Mouse (Mus musculus) myocyte (in vitro differentiated cells): ENCODE results near the gene Mpc2. TPM values are rescaled to one million over a fixed set of nuclear protein-coding genes. Genes with fewer than 3 reads are reported as not detected.

Source experiments
- H3K27me3 ChIP-seq: one replicate; pipeline ENCODE4 v1.6.1; 2011; ENCODE audit not compliant: control insufficient read depth, insufficient read depth, insufficient read length
- H3K36me3 ChIP-seq: one replicate; pipeline ENCODE4 v1.6.1; 2011; ENCODE audit not compliant: control insufficient read depth, insufficient read depth
- H3K4me2 ChIP-seq: one replicate; pipeline ENCODE4 v1.6.1; 2011; ENCODE audit warnings: low read depth, control low read depth
- H3K4me3 ChIP-seq: one replicate; pipeline ENCODE4 v1.5.1; 2011; ENCODE audit warnings: mild to moderate bottlenecking, control low read depth, moderate library complexity
- H3K79me2 ChIP-seq: one replicate; pipeline ENCODE4 v1.6.1; 2011; ENCODE audit not compliant: control insufficient read depth, insufficient read depth
- H3ac ChIP-seq: one replicate; pipeline ENCODE4 v1.6.1; 2011; ENCODE audit not compliant: control insufficient read depth, insufficient read length
- CEBPB ChIP-seq: IDR thresholded peaks from 2 replicates; pipeline ENCODE4 v1.6.1; 2011; ENCODE audit warnings: mild to moderate bottlenecking, moderate library complexity; ENCODE audit not compliant: poor library complexity, insufficient read depth, severe bottlenecking
- E2F4 ChIP-seq: IDR thresholded peaks from one replicate; pipeline ENCODE4 v1.6.1; 2011; ENCODE audit warnings: mild to moderate bottlenecking, control low read depth, moderate library complexity; ENCODE audit not compliant: insufficient read depth
- MAX ChIP-seq: IDR thresholded peaks from one replicate; pipeline ENCODE4 v1.6.1; 2011; ENCODE audit warnings: low read depth, mild to moderate bottlenecking, control low read depth
- MYOD1 ChIP-seq, 3 experiments: IDR thresholded peaks; one replicate each; pipeline ENCODE4 v1.6.1; 2011; ENCODE audit warnings: control low read depth in 2 of 3, low read depth in 2 of 3, mild to moderate bottlenecking in 2 of 3, moderate library complexity in 1 of 3; ENCODE audit not compliant: insufficient read length in 2 of 3, control insufficient read depth in 1 of 3
- MYOG ChIP-seq, 3 experiments: IDR thresholded peaks; one replicate each; pipeline ENCODE4 v1.6.1; 2011; ENCODE audit warnings: control low read depth in 2 of 3, low read depth in 2 of 3, mild to moderate bottlenecking in 2 of 3; ENCODE audit not compliant: insufficient read length in 2 of 3, control insufficient read depth in 1 of 3, insufficient read depth in 1 of 3
- POLR2A ChIP-seq: IDR thresholded peaks from one replicate; pipeline ENCODE4 v1.6.1; 2011; ENCODE audit warnings: low read depth, mild to moderate bottlenecking, control low read depth, moderate library complexity; ENCODE audit not compliant: insufficient read length
- POLR2AphosphoS2 ChIP-seq: IDR thresholded peaks from one replicate; pipeline ENCODE4 v1.6.1; 2011; ENCODE audit warnings: low read depth, control low read depth; ENCODE audit not compliant: insufficient read length
- REST ChIP-seq: IDR thresholded peaks from one replicate; pipeline ENCODE4 v1.6.1; 2011; ENCODE audit warnings: mild to moderate bottlenecking, control low read depth, moderate library complexity; ENCODE audit not compliant: insufficient read depth, insufficient read length
- SRF ChIP-seq: IDR thresholded peaks from one replicate; pipeline ENCODE4 v1.6.1; 2011; ENCODE audit warnings: low read depth; ENCODE audit not compliant: control insufficient read depth, insufficient read length
- TCF12 ChIP-seq: IDR thresholded peaks from one replicate; pipeline ENCODE4 v1.6.1; 2011; ENCODE audit warnings: mild to moderate bottlenecking, control low read depth; ENCODE audit not compliant: poor library complexity, insufficient read depth, severe bottlenecking
- TCF3 ChIP-seq: IDR thresholded peaks from one replicate; pipeline ENCODE4 v1.6.1; 2011; ENCODE audit warnings: low read depth, control low read depth; ENCODE audit not compliant: insufficient read length
- USF1 ChIP-seq: IDR thresholded peaks from one replicate; pipeline ENCODE4 v1.6.1; 2011; ENCODE audit warnings: low read depth, mild to moderate bottlenecking, control low read depth, moderate library complexity
- polyA plus RNA-seq: library from polyadenylated mRNA; unstranded; fragments of >200 nt; fragmentation: generic; extraction: Trizol; gene quantifications from one replicate; pipeline ENCODE4 v1.2.1, GENCODE M21; 2012; ENCODE audit warnings: missing spikeins

Mpc2 gene
- 85.0 TPM for polyA plus RNA-seq

DNA sequence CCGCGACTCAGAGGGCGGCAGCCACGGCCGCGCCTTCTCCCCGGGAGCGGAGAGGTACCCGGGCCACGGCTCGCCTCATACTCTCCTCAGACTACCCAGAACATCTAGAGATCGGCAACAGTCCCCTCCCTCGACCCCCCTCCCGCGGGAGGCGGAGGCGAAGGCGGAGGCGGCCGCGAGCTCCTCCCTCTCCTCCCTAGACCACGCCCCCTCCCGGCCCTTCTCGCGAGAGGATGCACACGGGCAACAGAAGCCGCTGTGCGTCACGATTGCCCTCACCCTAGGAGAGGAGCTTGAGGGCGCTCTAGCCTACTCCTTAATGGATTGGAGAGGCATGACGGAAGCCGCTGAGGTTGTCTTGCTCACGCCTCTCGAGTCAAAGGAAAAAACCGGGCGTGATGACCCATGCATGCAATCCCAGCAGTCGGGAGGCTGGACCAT lies at the start of gene Mpc2, which contains the start of gene Dcaf6:
Gene Mpc2, plus strand, starts transcription at position 278 of the 441 bp plus-strand sequence.
Gene Dcaf6, minus strand, starts transcription at position 116 of the 441 bp plus-strand sequence.
- Histone ChIP-seq H3K36me3 (no peaks in the 10 kb centered on the region), H3K79me2 (peaks cover 33% of the 10 kb centered on the region), H3K4me3 (peak within 1 kb of the TSS; percentile 81), H3K27me3 (no peaks in the 10 kb centered on the region), H3ac (peak within 1 kb of the TSS; percentile 92), H3K4me2 (peak within 1 kb of the TSS; percentile 92)
- TF ChIP-seq POLR2AphosphoS2 = peak; percentile 87
- no peak for TF ChIP-seq REST
- TF ChIP-seq POLR2A = peak; percentile 90
- TF ChIP-seq MYOD1 (IDR thresholded peaks at IDR 0.05; ENCODE audit: control insufficient read depth in 1 of 3, insufficient read length in 2 of 3, low read depth in 2 of 3) = no peak
- TF ChIP-seq SRF = no peak
- peak in 1 of 3 experiments; percentile 14 for TF ChIP-seq MYOG (IDR thresholded peaks at IDR 0.05; ENCODE audit: control insufficient read depth in 1 of 3, insufficient read depth in 1 of 3, insufficient read length in 2 of 3, low read depth in 2 of 3)
- no peak for TF ChIP-seq E2F4
- no peak for TF ChIP-seq MAX

DNA sequence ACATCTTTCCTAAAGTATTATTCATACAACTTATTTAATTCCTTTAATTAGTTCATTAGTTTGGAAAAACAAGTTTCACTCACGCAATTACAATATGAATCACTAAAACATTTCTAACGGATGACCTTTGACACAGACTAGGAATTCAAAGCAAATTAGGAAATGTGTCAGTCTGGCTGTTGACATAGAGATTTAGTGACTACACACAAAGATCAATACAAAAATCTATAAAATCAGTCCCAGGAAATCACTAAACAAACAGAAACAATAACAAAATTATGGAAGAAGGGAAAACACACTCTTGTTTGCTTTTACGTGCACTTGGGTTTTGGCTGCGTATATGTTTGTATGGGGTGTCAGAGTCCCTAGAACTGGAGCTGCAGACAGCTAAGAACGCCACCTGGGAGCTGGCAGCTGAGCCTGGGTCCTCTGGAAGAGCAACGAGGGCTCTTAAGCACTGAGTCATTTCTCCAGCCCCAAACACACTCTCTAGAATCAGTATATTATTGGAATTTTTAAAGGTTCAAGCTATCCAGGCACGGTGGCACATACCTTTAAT lies 39.0 kb upstream of the Mpc2 start:
- no peak overlapping the region for H3ac ChIP-seq
- H3K79me2 ChIP-seq = no peaks in the 10 kb centered on the region
- no peaks in the 10 kb centered on the region for H3K27me3 ChIP-seq
- no peak overlapping the region for H3K4me2 ChIP-seq
- no peak for TF ChIP-seq USF1
- no peak for TF ChIP-seq MYOD1 (IDR thresholded peaks at IDR 0.05; ENCODE audit: control insufficient read depth in 1 of 3, insufficient read length in 2 of 3, low read depth in 2 of 3)
- TF ChIP-seq MAX = no peak
- TF ChIP-seq CEBPB = no peak
- no peak for TF ChIP-seq REST
- no peak for TF ChIP-seq MYOG (IDR thresholded peaks at IDR 0.05; ENCODE audit: control insufficient read depth in 1 of 3, insufficient read depth in 1 of 3, insufficient read length in 2 of 3, low read depth in 2 of 3)
- no peak for TF ChIP-seq TCF12
- TF ChIP-seq E2F4 = no peak
- TF ChIP-seq POLR2A = no peak
- no peak for TF ChIP-seq POLR2AphosphoS2
- no peak for TF ChIP-seq TCF3
- no peak for TF ChIP-seq SRF
- H3K36me3 ChIP-seq = peaks cover 8% of the 10 kb centered on the region
- H3K4me3 ChIP-seq = no peak overlapping the region

- H3K4me2 ChIP-seq = no peak overlapping the region
- H3K4me3 ChIP-seq = no peak overlapping the region
- no peak overlapping the region for H3ac ChIP-seq
- peaks cover 4% of the 10 kb centered on the region for H3K36me3 ChIP-seq
- TF ChIP-seq POLR2A (no peak), USF1 (no peak), CEBPB (no peak), E2F4 (no peak), MYOG (IDR thresholded peaks at IDR 0.05; ENCODE audit: control insufficient read depth in 1 of 3, insufficient read depth in 1 of 3, insufficient read length in 2 of 3, low read depth in 2 of 3) (no peak), TCF3 (no peak), SRF (no peak), MYOD1 (IDR thresholded peaks at IDR 0.05; ENCODE audit: control insufficient read depth in 1 of 3, insufficient read length in 2 of 3, low read depth in 2 of 3) (no peak), POLR2AphosphoS2 (no peak), MAX (no peak)
- H3K27me3 ChIP-seq = no peaks in the 10 kb centered on the region
- H3K79me2 ChIP-seq = no peaks in the 10 kb centered on the region
Observed at GRCm38 (mm10) chr1:165426254-165426653, 34.2 kb upstream of the Mpc2 start.

DNA sequence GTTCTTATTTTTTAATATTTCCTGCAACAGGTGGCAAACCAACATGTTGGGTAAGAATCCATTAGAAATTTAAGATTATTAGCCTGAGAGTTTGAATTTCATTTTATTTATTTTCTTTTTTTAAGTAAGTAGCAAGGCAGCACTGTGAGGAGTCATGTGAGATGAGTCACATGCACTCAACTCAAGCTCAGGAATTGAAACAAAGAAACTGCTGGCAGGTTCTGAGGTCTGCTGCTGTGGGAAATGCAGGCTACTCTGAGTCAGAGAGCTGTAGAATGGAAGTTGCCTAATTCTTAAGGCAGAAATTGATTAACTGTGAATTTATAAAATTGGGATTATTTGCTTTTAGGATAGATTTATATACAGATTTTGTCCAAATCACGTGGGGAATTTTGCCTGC lies 27.6 kb upstream of the Mpc2 start:
- Histone ChIP-seq H3K79me2 (peaks cover 22% of the 10 kb centered on the region), H3ac (no peak overlapping the region), H3K36me3 (no peaks in the 10 kb centered on the region), H3K27me3 (no peaks in the 10 kb centered on the region), H3K4me2 (peak overlapping the region; percentile 50), H3K4me3 (peak overlapping the region; percentile 5)
- no peak for TF ChIP-seq TCF3
- peak; percentile 78 for TF ChIP-seq USF1

DNA sequence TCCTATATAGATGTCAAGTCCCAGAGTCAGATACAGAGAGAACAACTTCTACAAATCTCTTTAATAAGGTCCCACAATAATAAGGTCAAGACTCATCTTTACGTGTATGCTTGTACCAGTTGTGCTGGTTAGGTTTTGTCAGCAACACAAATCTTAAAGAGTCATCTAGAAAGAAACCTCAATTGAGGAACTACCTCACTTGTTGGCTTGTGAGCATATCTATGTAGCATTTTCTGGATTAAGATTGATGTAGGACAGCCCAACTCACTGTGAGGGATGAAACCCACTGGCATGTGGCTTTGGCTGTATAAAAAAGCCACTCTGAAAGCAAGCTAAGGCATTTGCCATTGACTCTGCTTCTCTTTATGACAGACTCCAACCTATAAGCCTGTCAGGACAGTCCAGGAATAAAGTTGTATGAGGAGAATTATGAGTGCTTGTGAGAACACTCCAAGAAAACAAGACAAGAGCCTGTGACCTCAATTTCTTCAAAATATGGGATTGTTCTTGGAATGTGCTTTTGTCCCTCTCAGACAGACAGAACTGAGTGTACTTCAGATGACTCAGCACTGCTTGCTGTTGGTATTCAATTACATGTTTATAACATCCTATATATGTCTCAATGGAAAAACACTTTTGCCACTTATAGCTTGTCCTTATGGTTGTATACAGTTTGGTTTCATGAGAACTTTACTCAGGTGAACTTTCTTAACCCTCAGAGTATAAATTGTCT lies 22.0 kb upstream of the Mpc2 start:
- no peak for TF ChIP-seq CEBPB
- TF ChIP-seq TCF3 = no peak
- no peak for TF ChIP-seq USF1
- TF ChIP-seq MAX = no peak
- TF ChIP-seq TCF12 = no peak
- no peak for TF ChIP-seq MYOG (IDR thresholded peaks at IDR 0.05; ENCODE audit: control insufficient read depth in 1 of 3, insufficient read depth in 1 of 3, insufficient read length in 2 of 3, low read depth in 2 of 3)
- no peaks in the 10 kb centered on the region for H3K36me3 ChIP-seq
- peak overlapping the region; percentile 37 for H3K4me2 ChIP-seq
- H3K79me2 ChIP-seq = peaks cover 41% of the 10 kb centered on the region
- H3K27me3 ChIP-seq = no peaks in the 10 kb centered on the region
- H3ac ChIP-seq = no peak overlapping the region
- H3K4me3 ChIP-seq = no peak overlapping the region
